Mouse (Mus musculus) layer of hippocampus, adult 8-10 months (tissue): Measurements from ENCODE around the gene Akap2. TPM values are rescaled to one million over a fixed set of nuclear protein-coding genes. Genes with fewer than 3 reads are reported as not detected.
A peak's percentile ranks its signal among the peaks of the same experiment; 100 is the strongest.

ENCODE experiments used
- DNase-seq, 2 experiments: peaks; one replicate each; pipeline ENCODE4 v3.0.0; 2022; ENCODE audit warnings: low spot score in 2 of 2
- total RNA-seq, 4 experiments: library from RNA; stranded (reverse); gene quantifications; 2 replicates each; pipeline ENCODE4 v1.2.4; 2022

Gene Akap2
- 10 to 100 TPM; 43.3 to 49.6 (median 48.5) TPM for total RNA-seq

- DNase-seq: no peak
Measured at GRCm38 (mm10) chr4:57717354-57717753, at the start of gene Akap2. Akap2 (plus strand) TSS chr4:57717657.

GRCm38 (mm10) chr4:57670813-57671469, 46.5 kb upstream of the Akap2 start:
- peak in 1 of 2 experiments; percentile 33 for DNase-seq

GRCm38 (mm10) chr4:57672541-57672940, 44.9 kb upstream of the Akap2 start:
- no peak for DNase-seq

GRCm38 (mm10) chr4:57672996-57673906, 44.2 kb upstream of the Akap2 start:
- DNase-seq: peak; percentile 75 to 90

- no peak for DNase-seq
Measured at GRCm38 (mm10) chr4:57674351-57674750, 43.1 kb upstream of the Akap2 start.

GRCm38 (mm10) chr4:57675387-57675786, 42.1 kb upstream of the Akap2 start:
- DNase-seq: no peak

GRCm38 (mm10) chr4:57677916-57678315, 39.5 kb upstream of the Akap2 start:
- no peak for DNase-seq

- no peak for DNase-seq
Measured at GRCm38 (mm10) chr4:57678991-57679457, 38.4 kb upstream of the Akap2 start.

GRCm38 (mm10) chr4:57680186-57680585, 37.3 kb upstream of the Akap2 start:
- no peak for DNase-seq

- DNase-seq: no peak
Measured at GRCm38 (mm10) chr4:57681511-57681910, 35.9 kb upstream of the Akap2 start.

GRCm38 (mm10) chr4:57682341-57682740, 35.1 kb upstream of the Akap2 start:
- no peak for DNase-seq

GRCm38 (mm10) chr4:57682944-57683343, 34.5 kb upstream of the Akap2 start:
- peak in 1 of 2 experiments; percentile 38 for DNase-seq

GRCm38 (mm10) chr4:57684676-57685215, 32.7 kb upstream of the Akap2 start:
- no peak for DNase-seq

- DNase-seq: no peak
Measured at GRCm38 (mm10) chr4:57686736-57687135, 30.7 kb upstream of the Akap2 start.

- DNase-seq: no peak
Measured at GRCm38 (mm10) chr4:57687583-57687982, 29.9 kb upstream of the Akap2 start.

GRCm38 (mm10) chr4:57688131-57688530, 29.3 kb upstream of the Akap2 start:
- no peak for DNase-seq

GRCm38 (mm10) chr4:57690001-57690400, 27.5 kb upstream of the Akap2 start:
- DNase-seq: no peak

GRCm38 (mm10) chr4:57690805-57691204, 26.7 kb upstream of the Akap2 start:
- DNase-seq: no peak

GRCm38 (mm10) chr4:57694356-57695136, 22.9 kb upstream of the Akap2 start:
- DNase-seq: no peak

- no peak for DNase-seq
Measured at GRCm38 (mm10) chr4:57696955-57697354, 20.5 kb upstream of the Akap2 start.

GRCm38 (mm10) chr4:57697918-57698611, 19.4 kb upstream of the Akap2 start:
- no peak for DNase-seq
